Mouse (Mus musculus) mesoderm, embryonic 11.5 days (tissue): ENCODE results near the gene Asgr2.
"Not testable (repeated sequence)": the region's sequence is repeated elsewhere in the genome, so short reads cannot be mapped to it uniquely, and the experiment has no call there.

ENCODE experiments used
- DNase-seq: peaks from one replicate; pipeline ENCODE4 v3.0.0-alpha.2; 2012; ENCODE audit warnings: low read depth, low spot score

Gene Asgr2

DNA sequence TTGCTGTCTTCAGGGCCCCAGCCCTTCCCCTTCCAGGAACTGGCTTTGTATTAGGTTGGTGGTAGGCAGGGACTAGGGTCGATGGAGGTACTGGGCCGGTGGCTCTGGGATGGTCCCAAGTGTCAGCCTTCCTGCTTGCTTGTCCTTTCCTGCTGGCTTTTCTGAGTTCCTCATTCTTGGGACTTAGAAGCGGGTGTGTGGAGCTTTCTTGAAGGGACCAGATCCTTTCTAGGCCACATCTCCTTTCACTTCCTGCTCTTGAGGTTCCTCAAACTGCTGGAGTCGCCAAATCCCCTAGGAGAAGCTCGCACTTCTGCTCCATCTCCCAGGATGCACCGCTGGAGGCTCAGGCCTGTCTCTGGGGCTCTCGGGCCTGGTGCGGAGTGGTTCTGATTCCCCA is 7.9 kb upstream of the Asgr2 start:
- no peak for DNase-seq

DNA sequence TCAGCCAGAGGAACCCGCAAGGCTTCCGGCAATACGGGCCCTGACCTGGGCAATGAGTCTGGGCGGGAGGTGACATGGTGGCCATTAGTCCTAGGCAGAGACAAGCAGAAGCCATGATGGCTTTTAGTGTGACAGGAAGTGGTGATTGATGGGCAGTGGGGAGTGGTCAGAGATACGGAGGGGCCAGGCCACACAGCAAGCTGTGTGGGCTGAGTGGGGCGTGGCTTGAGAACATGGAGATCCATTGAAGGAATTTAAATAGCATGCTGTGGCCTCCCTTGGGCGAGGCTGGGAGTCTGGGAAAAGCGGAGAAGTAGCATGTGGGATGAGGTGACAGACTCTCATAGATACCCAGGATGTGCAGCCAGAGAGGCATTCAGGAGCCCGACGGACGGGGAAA is 5.0 kb downstream of the Asgr2 start:
- DNase-seq: peak; percentile 28

DNA sequence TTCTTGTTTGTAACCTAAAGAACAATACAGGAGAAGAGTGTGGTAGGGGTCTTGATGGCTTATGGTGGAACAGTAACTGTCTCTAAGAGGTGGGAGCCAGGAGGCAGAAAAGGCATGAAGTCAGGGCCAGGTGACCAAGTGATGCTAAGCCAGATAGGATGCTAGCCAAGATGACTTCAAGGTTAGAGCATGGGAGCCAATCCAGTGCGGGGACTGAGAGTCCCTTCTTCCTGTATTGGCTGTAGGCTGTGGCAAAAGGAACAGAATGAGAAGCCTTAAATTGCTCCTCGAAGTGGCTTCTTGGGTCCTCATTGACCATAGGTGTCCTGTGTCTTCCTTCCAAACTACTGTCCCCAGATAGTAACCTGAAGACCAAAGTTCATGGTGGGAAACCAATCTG is 6.7 kb downstream of the Asgr2 start:
- DNase-seq: no peak

DNA sequence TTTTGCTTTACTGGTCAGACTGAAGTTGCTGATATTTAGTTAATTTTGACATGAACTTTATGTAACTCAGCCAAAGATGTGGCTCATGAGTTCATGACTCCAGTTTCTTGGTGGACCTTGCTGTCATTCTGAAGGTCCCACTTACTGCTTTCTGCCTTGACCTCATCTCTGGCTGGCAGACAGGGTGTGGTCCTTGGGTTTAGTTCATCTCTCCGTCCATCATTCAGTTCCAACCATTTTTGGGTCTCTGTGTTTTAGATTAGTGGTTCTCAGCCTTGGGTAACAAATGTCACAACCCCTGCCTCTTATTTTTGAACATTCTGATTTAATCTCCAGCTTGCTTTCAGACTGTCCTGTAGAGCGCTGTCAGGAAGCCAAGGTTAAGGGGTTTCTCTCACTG is 7.4 kb downstream of the Asgr2 start:
- DNase-seq: no peak

DNA sequence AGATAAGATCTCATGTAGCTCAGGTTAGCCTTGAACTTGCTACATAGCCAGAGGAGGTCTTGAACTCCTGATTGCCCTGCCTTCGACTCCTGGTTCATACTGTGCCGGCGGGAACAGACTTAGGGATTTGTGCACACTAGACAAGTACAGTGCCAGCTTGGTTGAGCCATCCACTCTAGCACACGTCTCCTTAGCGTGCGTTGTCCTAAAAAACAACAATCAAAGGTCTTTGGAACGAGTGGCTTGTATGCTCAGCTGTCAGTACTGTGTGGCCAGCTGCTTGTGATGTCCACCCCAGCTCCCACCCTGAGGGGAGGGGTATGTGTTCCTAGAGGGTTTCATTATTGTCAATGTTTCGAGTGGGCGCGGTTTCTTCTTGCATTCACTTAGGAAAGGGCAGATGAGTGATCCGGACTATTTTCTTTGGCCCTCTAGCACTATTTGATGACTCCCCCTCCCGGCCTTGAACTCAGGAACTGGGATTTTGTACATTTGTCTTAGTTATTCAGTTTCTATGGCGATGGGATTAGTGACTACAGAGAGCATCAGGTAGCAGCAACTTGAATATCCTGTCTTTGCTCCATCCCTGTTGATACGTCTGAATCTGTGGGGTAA is 11.4 kb downstream of the Asgr2 start:
- no peak for DNase-seq

DNA sequence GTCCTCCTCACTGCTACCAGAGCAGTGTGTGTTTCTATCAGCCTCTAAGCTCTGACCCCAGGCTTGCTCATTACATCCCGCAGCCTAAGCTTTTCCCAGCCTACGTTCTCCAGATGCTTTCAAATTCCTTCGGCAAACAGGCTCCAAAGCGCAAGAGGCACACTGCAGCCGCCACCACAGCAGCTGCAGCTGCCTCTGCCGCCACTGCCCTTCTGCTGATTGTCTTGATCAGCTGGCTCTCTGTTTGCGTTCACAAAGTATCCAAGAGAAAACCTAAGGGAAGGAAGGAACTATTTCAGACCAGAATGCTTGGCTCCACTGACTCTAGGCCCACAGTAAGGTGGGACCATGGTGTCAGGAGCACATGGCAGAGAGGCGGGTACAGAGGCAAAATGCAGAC is 14.6 kb downstream of the Asgr2 start:
- no peak for DNase-seq

DNA sequence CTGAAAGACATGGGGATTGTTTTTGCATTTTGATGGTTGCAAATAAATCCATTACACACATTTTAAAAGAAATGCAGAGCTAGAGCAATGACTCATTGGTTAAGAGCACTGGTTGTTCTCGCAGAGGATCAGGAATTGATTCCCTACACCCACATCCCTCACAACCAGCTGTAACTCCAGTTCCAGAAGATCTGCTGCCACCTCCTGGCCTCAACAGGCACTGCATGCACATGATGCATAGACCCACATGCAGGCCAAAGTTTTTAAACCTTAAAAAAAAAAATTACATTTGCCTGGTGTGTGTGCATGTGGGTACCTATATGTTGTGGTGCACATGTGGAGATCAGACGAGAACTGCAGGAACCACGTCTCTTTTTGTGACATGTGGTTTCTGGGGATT is 17.7 kb downstream of the Asgr2 start:
- DNase-seq: peak; percentile 21

- no peak for DNase-seq
Observed at GRCm38 (mm10) chr11:70114562-70114961, 22.1 kb downstream of the Asgr2 start.

GRCm38 (mm10) chr11:70115901-70116300 is 23.5 kb downstream of the Asgr2 start:
- DNase-seq: no peak

DNA sequence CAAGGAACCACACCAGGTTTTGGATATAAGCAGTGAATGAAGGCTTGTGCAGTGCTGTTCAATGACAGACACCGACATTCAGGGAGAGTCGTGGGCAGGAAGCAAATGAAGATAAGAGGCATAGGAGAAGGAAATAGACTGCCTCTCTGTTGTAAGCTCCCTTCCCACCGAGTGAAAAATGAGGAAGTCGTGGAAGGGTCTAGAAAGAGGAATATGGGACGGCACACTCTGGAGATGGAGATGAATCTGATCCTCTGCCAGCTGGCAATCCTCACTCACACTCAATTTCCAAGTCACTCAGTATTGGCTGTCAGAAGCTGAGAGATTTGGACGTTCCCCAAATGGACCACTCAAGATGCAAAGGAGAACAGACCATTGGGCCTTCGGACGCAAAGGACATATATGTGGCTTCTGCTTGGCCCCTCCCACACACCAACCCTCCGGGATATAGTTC is 37.5 kb downstream of the Asgr2 start, which contains the start of gene Mgl2:
Mgl2 (plus strand) TSS at position 404 of the 454 bp plus-strand sequence.
- no peak for DNase-seq

- not testable (repeated sequence) for DNase-seq
Observed at GRCm38 (mm10) chr11:70135001-70135400, 42.6 kb downstream of the Asgr2 start.

DNA sequence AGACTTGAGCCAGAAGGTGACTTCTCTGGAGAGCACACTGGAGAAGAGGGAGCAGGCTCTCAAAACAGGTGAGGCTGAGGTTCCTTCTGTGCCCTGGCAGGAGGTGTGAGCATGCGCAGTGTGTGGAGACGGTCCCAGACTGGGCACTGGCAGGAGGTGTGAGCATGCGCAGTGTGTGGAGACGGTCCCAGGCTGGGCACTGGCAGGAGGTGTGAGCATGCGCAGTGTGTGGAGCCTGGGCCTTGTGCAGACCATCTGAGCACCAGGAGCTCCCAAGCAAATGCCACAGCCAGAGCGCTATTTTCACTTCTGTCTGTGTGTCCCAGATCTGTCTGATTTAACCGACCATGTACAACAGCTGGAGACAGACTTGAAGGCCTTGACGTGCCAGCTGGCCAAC is 43.5 kb downstream of the Asgr2 start:
- not testable (repeated sequence) for DNase-seq

DNA sequence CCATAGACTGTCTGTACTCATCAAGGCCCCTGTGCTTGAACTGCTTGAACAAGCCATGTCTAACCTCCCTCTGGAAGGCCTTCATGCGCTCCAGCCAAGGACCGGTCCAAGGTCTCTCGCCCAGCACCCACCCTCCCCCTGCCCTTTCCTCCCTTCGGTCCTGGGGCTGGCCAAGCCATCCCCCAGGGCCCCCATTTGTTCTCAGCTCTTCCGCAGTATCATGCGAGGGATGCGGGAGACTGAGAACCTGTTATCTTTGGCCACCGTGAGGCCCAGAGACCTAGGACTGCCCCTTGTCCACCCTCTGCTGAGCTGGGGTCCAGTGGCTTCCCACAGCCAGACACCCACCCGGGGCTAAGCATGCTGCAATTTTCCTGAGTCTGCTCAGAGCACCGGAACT is 46.7 kb downstream of the Asgr2 start:
- DNase-seq: no peak

DNA sequence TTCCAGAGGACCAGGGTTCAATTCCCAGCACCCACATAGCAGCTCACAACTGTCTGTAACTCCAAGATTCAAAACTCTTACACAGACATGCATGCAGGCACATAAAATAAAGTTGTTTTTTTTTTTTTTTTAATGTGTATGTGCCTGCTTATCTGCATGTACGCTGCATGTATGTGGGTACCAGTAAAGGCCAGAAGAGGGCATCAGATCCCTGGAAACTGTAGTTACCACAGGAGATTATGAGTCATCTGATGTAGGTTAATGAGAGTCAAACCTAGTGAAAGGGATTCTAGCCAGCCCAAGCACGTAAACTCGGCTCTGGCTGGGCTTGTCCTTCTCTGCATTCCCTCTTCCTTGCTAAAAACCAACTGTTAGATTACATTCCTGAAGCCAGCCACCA is 58.6 kb downstream of the Asgr2 start:
- DNase-seq: no peak
